Mouse (Mus musculus): ENCODE measurements around the gene Gnb1l. TPM values are rescaled to one million over a fixed set of nuclear protein-coding genes. Genes with fewer than 3 reads are reported as not detected.

Gnb1l gene
- total RNA-seq (2022): 1 to 10 TPM; 3.1 to 6.1 (median 3.7) TPM

GRCm38 (mm10) chr16:18498558-18498990 is at the start of gene Gnb1l, which contains the start of gene Rtl10:
Gene Gnb1l, plus strand, starts transcription at chr16:18498713.
Gene Rtl10, plus strand, starts transcription at chr16:18498901.
- peak; percentile 89 to 94 for DNase-seq (ENCODE audit: low spot score in 2 of 2)

GRCm38 (mm10) chr16:18449005-18449404 is 49.5 kb upstream of the Gnb1l start:
- no peak for DNase-seq (ENCODE audit: low spot score in 2 of 2)

DNA sequence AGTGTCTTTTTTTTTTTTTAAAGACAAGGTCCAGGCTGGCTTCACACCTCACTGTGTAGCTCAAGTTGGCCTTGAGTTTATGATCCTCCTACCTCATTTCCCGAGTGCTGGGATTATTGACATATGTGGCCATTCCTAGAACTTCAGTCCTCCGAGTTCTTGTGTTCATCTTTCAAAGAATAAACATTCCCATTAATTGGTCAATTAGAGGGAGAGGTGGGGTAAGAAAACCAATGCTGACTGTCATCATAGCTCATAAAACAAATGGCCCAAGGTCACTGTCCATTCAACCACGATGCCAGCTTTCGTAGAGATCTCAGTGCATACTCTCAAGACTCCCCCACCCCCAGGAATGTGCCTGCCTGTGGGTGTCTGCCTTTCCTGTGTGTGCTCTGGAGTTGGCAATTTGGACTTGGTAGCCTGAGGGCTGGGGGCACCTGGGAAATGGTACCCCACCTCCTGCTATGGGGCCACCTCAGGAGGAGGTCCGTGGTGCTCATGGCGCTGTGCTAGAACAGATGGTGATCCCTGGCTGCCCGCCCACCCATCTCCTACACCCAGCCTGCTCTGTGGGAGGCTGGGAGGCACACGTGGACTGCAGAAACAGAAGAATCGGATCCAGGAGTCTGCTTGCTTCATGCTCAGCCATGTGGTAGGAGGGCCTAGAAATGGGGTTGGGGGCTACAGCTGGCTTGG is 46.9 kb upstream of the Gnb1l start:
- no peak for DNase-seq (ENCODE audit: low spot score in 2 of 2)

DNA sequence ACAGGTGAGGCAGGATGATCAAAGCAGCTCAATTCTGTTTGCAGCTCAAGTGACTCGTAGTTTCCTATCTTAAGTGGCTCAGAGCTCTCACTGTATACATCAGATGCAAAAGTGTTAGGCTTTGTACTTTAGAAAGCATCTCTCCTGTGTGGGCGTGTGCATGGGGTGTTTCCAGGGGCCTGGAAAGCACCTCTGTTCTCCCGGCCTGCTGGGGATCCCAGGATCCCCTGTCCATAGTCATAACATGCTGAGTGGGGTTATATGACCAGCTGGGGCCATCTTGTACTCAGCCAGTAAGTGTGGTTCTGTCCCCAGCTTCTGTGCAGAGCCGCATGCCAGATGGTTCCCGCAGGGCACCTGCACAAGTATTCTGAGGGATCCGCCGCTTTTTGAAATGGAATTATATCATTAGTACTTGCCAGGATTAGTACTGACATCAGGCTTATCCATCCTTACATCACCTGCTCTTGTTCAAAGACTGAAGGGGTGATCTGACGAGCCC is 46.1 kb upstream of the Gnb1l start:
- DNase-seq (ENCODE audit: low spot score in 2 of 2): no peak

DNA sequence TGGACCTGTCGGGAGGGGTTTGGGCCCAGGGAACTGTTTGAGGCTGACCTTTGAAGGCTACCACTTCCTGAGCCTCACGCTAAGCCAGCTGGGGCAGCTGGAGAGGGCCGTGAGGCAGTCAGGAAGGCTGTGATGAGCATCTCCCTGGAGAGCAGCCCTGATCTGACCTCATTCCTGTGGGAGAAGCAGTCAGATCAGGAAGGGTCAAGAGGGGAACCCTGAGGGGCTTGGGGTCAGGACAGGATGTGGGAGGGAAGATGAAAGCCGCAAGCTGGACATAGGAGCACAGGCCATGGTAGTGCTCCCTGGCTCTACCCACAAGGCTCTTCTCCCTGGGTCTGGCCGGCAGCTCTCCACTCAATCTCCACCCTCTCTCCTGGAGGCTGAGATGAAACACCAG is 44.7 kb upstream of the Gnb1l start:
- DNase-seq (ENCODE audit: low spot score in 2 of 2): no peak

GRCm38 (mm10) chr16:18455407-18455806 is 43.1 kb upstream of the Gnb1l start:
- no peak for DNase-seq (ENCODE audit: low spot score in 2 of 2)

GRCm38 (mm10) chr16:18458661-18459060 is 39.9 kb upstream of the Gnb1l start:
- DNase-seq (ENCODE audit: low spot score in 2 of 2): no peak

GRCm38 (mm10) chr16:18459335-18459954 is 39.1 kb upstream of the Gnb1l start:
- no peak for DNase-seq (ENCODE audit: low spot score in 2 of 2)

- DNase-seq (ENCODE audit: low spot score in 2 of 2): no peak
Measured at GRCm38 (mm10) chr16:18459955-18460370, 38.5 kb upstream of the Gnb1l start.

DNA sequence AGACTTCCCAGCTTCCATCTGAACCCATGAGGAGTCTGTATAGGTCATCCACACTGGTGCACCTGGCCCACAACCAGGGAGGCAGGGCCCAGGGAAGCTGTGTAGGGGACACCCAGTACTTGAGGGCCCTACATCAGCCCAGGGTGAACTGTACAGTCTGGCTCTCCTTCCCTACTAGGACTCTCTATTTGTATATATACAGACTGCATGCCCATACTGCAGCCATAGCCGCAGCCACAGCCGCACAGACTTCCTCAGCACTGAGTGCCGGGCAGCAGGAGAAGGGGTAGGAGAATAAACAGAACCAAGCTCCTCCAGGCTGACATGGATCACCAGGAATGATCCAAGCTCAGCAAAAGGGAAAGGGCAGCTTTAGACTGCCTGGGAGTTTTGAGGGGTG is 37.7 kb upstream of the Gnb1l start:
- DNase-seq (ENCODE audit: low spot score in 2 of 2): no peak

- no peak for DNase-seq (ENCODE audit: low spot score in 2 of 2)
Measured at GRCm38 (mm10) chr16:18462031-18462430, 36.5 kb upstream of the Gnb1l start.

DNA sequence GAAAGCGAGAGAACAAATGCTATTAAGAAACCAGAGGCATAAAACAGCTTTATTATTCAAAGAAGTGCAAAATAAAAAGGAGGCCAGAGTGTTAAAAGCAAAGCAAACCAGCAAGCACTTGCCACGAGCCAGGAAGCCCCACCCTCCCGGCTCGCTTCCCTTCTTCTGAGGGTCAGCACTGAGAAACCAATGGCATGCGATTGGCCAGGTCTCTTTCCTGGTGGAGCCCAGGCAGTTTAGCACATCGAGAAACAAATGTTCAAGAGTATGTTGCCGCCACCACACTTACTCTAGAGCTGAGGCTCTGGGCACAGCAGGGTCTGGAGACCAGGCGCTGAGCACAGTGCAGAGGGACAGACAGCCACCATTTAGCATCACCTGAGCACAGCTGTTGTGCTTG is 35.9 kb upstream of the Gnb1l start:
- DNase-seq (ENCODE audit: low spot score in 2 of 2): no peak

DNA sequence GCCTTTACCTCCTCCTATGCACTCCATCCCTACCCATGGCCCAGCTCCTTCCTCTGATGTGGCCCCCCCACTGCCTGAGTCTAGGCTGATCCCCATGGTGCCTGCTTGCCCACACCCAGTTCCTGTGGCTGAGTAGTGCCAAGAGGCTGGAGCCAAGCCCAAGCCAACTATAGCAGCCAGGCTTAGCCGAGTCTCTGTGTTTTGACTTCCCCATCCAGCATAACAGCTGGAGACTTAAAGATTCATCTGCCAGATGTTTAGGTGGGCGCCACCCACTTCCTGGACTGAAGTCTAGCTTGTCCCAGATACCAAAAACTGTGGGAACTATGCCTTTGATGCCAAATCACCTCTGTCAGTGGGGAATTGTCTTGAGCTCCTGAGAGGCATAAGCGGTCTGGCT is 34.2 kb upstream of the Gnb1l start:
- DNase-seq (ENCODE audit: low spot score in 2 of 2): peak; percentile 25 to 38

GRCm38 (mm10) chr16:18470829-18471228 is 27.7 kb upstream of the Gnb1l start:
- no peak for DNase-seq (ENCODE audit: low spot score in 2 of 2)

DNA sequence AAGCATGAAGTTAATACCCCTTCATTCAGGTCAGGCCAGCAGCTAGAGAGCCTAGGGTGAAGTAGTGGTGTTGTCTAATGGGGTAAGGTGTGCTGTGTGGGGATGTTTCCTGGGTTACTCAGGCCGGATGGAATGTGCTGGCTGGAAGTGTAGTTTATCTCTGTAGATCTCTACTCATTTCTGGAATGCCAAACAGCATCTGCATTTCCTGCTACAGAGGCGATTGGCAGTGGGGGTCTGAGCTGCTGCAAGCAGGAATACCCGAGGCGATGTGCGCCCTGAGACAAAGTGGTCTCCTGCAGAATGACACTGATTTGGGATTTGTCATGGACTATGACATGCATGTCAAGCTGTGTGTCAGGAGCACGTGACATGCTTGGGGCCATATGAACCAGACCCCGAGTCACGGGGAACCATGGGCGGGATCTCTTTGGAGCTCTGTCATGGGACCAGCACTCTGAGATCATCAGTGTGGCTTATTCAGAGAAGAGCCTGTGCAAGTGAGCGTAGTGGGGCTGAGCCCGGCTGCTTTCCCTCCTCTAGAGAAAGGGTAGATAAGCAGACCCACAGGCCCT is 27.0 kb upstream of the Gnb1l start:
- DNase-seq (ENCODE audit: low spot score in 2 of 2): no peak

GRCm38 (mm10) chr16:18471976-18472375 is 26.5 kb upstream of the Gnb1l start:
- no peak for DNase-seq (ENCODE audit: low spot score in 2 of 2)

- DNase-seq (ENCODE audit: low spot score in 2 of 2): no peak
Measured at GRCm38 (mm10) chr16:18472416-18472815, 26.1 kb upstream of the Gnb1l start.

GRCm38 (mm10) chr16:18472976-18473375 is 25.5 kb upstream of the Gnb1l start:
- DNase-seq (ENCODE audit: low spot score in 2 of 2): no peak

GRCm38 (mm10) chr16:18474021-18474420 is 24.5 kb upstream of the Gnb1l start:
- DNase-seq (ENCODE audit: low spot score in 2 of 2): no peak

- DNase-seq (ENCODE audit: low spot score in 2 of 2): no peak
Measured at GRCm38 (mm10) chr16:18477996-18478395, 20.5 kb upstream of the Gnb1l start.

GRCm38 (mm10) chr16:18479667-18480066 is 18.8 kb upstream of the Gnb1l start:
- DNase-seq (ENCODE audit: low spot score in 2 of 2): no peak

- DNase-seq (ENCODE audit: low spot score in 2 of 2): no peak
Measured at GRCm38 (mm10) chr16:18480933-18481485, 17.5 kb upstream of the Gnb1l start.
